Mouse (Mus musculus): ENCODE results near the gene Zeb2. TPM values are rescaled to one million over a fixed set of nuclear protein-coding genes. Genes with fewer than 3 reads are reported as not detected.
A peak's percentile ranks its signal among the peaks of the same experiment; 100 is the strongest.

Gene Zeb2
- polyA plus RNA-seq, 1 experiment from 2014 or later, result 38.5 TPM

DNA sequence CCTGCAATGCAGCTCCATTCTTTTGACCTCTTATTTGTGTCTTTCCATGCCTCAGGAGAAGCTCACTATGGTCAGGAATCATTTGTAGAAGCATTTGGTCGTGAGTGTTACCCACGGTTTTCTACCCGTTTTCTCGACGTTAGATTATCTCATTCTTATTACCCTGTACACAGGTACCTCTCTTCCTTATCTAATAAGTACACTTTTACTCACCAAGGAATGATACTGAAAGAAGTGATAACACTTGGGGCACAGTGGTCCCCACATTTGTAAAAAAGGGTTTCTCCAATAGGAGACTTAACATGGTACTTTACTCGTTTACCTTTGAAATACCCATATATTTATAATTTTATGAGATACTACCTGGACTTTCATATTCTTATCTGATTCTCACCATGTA lies 161.7 kb downstream of the Zeb2 start:
- H3K36me3 ChIP-seq (replicated peaks; ENCODE audit: control insufficient read depth, insufficient read depth, low read depth, low read length), result no peaks in the 10 kb centered on the region

DNA sequence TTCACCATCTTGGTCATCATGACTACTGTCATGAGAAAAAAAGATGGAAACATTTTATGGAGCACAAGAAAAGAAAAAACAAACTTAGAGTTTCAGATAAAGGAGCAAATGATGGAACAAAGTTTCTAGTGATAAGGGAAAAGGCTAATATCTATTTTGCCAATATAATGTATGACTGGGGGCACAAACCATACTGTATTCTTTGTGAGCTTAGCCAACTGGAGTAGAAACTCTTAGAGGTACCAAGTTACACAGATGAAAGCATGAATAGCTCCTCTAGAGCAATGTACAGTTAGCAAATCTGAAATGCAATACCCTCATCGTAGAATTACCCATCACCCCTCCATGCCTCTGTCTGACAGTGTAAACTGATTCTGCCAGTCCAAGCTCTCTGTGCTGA lies 163.0 kb downstream of the Zeb2 start:
- Histone ChIP-seq H3K4me1 (ENCODE audit: control insufficient read depth, insufficient read depth, low read length) (no peaks in the 10 kb centered on the region), H3K27ac (replicated peaks; ENCODE audit: low read depth, low read length) (no peak overlapping the region), H3K4me3 (ENCODE audit: low read depth, low read length) (no peak overlapping the region), H3K9me3 (replicated peaks; ENCODE audit: control insufficient read depth, low read length) (no peaks in the 10 kb centered on the region), H3K9ac (replicated peaks; ENCODE audit: low read length) (no peak overlapping the region), H3K4me2 (ENCODE audit: low read depth, low read length) (no peak overlapping the region), H3K36me3 (replicated peaks; ENCODE audit: control insufficient read depth, insufficient read depth, low read depth, low read length) (no peaks in the 10 kb centered on the region), H3K27me3 (ENCODE audit: control insufficient read depth, insufficient read depth, low read length) (no peaks in the 10 kb centered on the region)
- WGBS, result 67% methylated on average over 1 of the region's 1 CpGs
- no peak for ATAC-seq (replicated peaks; ENCODE audit: insufficient number of reproducible peaks, low FRiP score, low TSS enrichment, low read depth)
- no peak for DNase-seq (ENCODE audit: low spot score)

More for the DNA sequence above, 161.7 kb downstream of the Zeb2 start:
- 85% methylated on average over 6 of the region's 6 CpGs for WGBS
- no peak overlapping the region for H3K4me3 ChIP-seq (ENCODE audit: low read depth, low read length)
- no peaks in the 10 kb centered on the region for H3K4me1 ChIP-seq (ENCODE audit: control insufficient read depth, insufficient read depth, low read length)
- no peak overlapping the region for H3K27ac ChIP-seq (replicated peaks; ENCODE audit: low read depth, low read length)
- H3K9me3 ChIP-seq (replicated peaks; ENCODE audit: control insufficient read depth, low read length), result no peaks in the 10 kb centered on the region
- H3K9ac ChIP-seq (replicated peaks; ENCODE audit: low read length), result no peak overlapping the region
- H3K27me3 ChIP-seq (ENCODE audit: control insufficient read depth, insufficient read depth, low read length), result no peaks in the 10 kb centered on the region
- DNase-seq (ENCODE audit: low spot score) (no peak), ATAC-seq (replicated peaks; ENCODE audit: insufficient number of reproducible peaks, low FRiP score, low TSS enrichment, low read depth) (no peak)
- H3K4me2 ChIP-seq (ENCODE audit: low read depth, low read length), result no peak overlapping the region

DNA sequence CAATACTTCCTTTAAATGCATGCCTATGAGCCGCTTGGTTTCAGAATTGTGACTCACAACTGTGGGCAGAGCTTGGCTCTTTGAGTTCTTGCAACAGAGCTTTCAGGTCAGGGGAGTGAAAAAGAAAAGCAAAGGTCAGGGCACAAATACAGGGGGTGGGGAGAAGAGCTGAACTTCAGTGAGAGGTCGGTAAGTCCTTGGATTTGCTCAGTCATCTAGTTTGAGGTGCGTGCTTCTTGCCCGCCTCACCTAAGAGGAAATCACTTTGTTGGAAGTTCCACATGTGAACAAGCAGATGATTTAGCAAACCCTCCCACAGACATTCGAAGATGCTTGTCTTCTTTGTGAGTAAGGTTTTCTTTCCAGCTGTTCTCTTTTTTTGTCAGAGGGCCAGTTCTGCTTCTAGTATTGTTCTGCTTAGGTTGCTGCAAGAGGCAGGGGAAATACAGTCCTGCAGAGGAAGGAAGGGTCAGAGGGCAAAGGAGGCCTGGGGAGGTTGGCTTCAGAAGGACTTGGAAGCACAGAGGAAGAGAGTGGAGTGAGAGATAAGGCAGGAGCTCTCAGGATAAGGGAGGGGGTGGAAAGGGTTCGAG lies 164.3 kb downstream of the Zeb2 start:
- DNase-seq (ENCODE audit: low spot score) (peak; percentile 23), ATAC-seq (replicated peaks; ENCODE audit: insufficient number of reproducible peaks, low FRiP score, low TSS enrichment, low read depth) (no peak)
- no peak overlapping the region for H3K9ac ChIP-seq (replicated peaks; ENCODE audit: low read length)
- no peak overlapping the region for H3K4me3 ChIP-seq (ENCODE audit: low read depth, low read length)
- no peaks in the 10 kb centered on the region for H3K27me3 ChIP-seq (ENCODE audit: control insufficient read depth, insufficient read depth, low read length)
- WGBS, result 27% methylated on average over 6 of the region's 6 CpGs
- no peaks in the 10 kb centered on the region for H3K9me3 ChIP-seq (replicated peaks; ENCODE audit: control insufficient read depth, low read length)
- no peaks in the 10 kb centered on the region for H3K36me3 ChIP-seq (replicated peaks; ENCODE audit: control insufficient read depth, insufficient read depth, low read depth, low read length)
- no peak overlapping the region for H3K27ac ChIP-seq (replicated peaks; ENCODE audit: low read depth, low read length)
- H3K4me1 ChIP-seq (ENCODE audit: control insufficient read depth, insufficient read depth, low read length), result no peaks in the 10 kb centered on the region
- no peak overlapping the region for H3K4me2 ChIP-seq (ENCODE audit: low read depth, low read length)

DNA sequence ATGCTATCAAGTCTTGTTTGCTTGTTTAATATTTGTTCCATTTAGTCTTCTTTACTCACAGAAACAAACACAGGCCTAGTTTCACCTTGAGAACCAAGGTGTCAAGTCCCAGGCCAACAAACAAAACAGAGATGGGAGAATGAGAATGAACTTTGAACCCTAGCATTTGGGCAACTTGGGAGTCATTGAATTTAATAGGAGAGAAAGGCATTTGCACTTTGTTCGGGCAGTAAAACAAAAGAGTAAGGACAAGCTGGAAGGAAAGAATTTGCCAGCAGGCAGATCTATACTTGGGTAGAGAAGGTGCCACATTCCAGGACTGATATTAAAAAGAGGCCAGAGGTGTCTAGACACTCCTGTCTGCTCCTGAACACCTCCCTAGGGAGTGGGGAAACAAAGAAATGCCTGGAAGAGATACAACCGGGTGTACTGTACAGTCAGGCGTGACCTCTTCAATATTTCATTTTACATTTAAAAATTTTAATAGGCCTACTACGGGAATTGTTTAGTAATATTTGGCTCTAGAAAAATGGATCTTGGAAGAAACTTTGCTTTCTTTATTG lies 165.5 kb downstream of the Zeb2 start:
- H3K36me3 ChIP-seq (replicated peaks; ENCODE audit: control insufficient read depth, insufficient read depth, low read depth, low read length), result no peaks in the 10 kb centered on the region
- H3K4me1 ChIP-seq (ENCODE audit: control insufficient read depth, insufficient read depth, low read length), result no peaks in the 10 kb centered on the region
- WGBS, result 68% methylated on average over 4 of the region's 4 CpGs
- H3K27me3 ChIP-seq (ENCODE audit: control insufficient read depth, insufficient read depth, low read length), result no peaks in the 10 kb centered on the region
- H3K9ac ChIP-seq (replicated peaks; ENCODE audit: low read length), result no peak overlapping the region
- H3K9me3 ChIP-seq (replicated peaks; ENCODE audit: control insufficient read depth, low read length), result no peaks in the 10 kb centered on the region
- DNase-seq (ENCODE audit: low spot score), result no peak
- H3K4me2 ChIP-seq (ENCODE audit: low read depth, low read length), result no peak overlapping the region
- no peak overlapping the region for H3K4me3 ChIP-seq (ENCODE audit: low read depth, low read length)
- no peak overlapping the region for H3K27ac ChIP-seq (replicated peaks; ENCODE audit: low read depth, low read length)
- ATAC-seq (replicated peaks; ENCODE audit: insufficient number of reproducible peaks, low FRiP score, low TSS enrichment, low read depth), result no peak

DNA sequence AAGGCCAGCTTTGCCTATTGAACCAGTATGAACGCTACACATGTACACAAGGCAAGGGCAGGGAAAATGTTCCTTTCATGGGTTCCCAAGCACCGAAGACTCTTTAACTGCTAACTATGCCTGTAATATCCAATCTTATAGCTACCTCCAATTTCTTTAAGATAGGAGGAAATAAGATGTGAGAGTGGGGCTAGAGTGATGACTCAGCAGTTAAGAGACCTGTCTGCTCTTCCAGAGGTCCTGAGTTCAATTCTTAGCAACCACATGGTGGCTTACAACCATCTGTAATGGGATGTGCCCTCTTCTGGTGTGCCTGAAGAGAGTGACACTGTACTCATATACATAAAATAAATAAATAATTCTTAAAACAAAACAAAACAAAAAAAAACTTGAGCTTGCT lies 172.5 kb downstream of the Zeb2 start:
- ATAC-seq (replicated peaks; ENCODE audit: insufficient number of reproducible peaks, low FRiP score, low TSS enrichment, low read depth) (no peak), DNase-seq (ENCODE audit: low spot score) (no peak)
- Histone ChIP-seq H3K4me1 (ENCODE audit: control insufficient read depth, insufficient read depth, low read length) (no peaks in the 10 kb centered on the region), H3K9ac (replicated peaks; ENCODE audit: low read length) (no peak overlapping the region), H3K4me3 (ENCODE audit: low read depth, low read length) (no peak overlapping the region), H3K9me3 (replicated peaks; ENCODE audit: control insufficient read depth, low read length) (no peaks in the 10 kb centered on the region), H3K4me2 (ENCODE audit: low read depth, low read length) (no peak overlapping the region), H3K27ac (replicated peaks; ENCODE audit: low read depth, low read length) (no peak overlapping the region), H3K36me3 (replicated peaks; ENCODE audit: control insufficient read depth, insufficient read depth, low read depth, low read length) (no peaks in the 10 kb centered on the region), H3K27me3 (ENCODE audit: control insufficient read depth, insufficient read depth, low read length) (no peaks in the 10 kb centered on the region)
- WGBS, result 98% methylated on average over 2 of the region's 2 CpGs

Small RNA genes lying within 50 kb of the gene (microRNA-seq; reads per million reads assigned to microRNA genes)
- gene Mir5129 (ENCODE audit: borderline number of aligned reads), result not detected

Other genes starting within 250 kb of the Zeb2 start
- gene Gtdc1, start 189.7 kb downstream of the Zeb2 start, polyA plus RNA-seq (2014; fragmentation: Nextera tagmentation; extraction: Ambion mirVana), result 15.2 and 17.0 TPM in 2 replicates